Comparison of ENCODE assay signal across 21 mouse cellular contexts in the genomic region with DNA sequence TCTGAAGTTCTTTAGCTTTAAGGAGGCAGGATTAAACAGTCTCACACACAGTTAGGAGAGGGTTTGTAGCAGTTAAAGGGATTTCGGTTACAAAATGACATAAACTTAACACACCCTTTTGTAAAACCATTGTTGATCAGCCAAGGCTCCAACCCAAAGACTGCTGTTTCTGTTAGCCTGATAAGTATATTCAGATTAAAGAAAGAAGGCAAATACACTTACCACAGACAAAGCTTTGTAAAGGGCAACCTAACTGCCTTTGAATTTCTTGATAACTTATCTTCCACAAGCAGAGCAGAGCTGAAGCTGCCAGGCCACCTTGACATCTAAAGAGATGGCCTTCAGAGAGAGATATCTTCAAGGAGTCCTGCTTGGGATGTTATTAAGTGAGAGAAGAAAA.
DNase-seq lines count a peak whose midpoint lies in the region; ATAC-seq and TF ChIP-seq lines count a peak whose summit lies in the region.
"Had no signal": no experiment of that assay in that cellular context is flagged by ENCODE, and none has a peak within 500 bp of the region (broad histone marks: within the 10 kb centered on the region; RNA-seq: fewer than 3 reads in every experiment).

No protein-coding gene starts in this region.

- H3K4me3 ChIP-seq in intestine, embryonic 16.5 days (ENCODE audit: low read length): no peak overlapping the region
- H3K4me3 ChIP-seq in intestine, embryonic 15.5 days (replicated peaks): no peak overlapping the region
- H3K4me3 ChIP-seq in liver, embryonic 14.5 days (ENCODE audit: insufficient read depth in 1 of 2, low read depth in 2 of 2, low read length in 2 of 2): no peak overlapping the region
- H3K4me3 ChIP-seq in stomach, embryonic 15.5 days (replicated peaks): no peak overlapping the region
- H3K4me3 ChIP-seq: heart, embryonic 13.5 days; limb, embryonic 15.5 days; midbrain, embryonic 10.5 days; neural tube, embryonic 12.5 days had no signal

- no peak for TF ChIP-seq CTCF in liver, embryonic 14.5 days (IDR thresholded peaks at IDR 0.05; ENCODE audit: low read depth)

- peak; percentile 88 for TF ChIP-seq EP300 in liver, embryonic 14.5 days (IDR thresholded peaks at IDR 0.05; ENCODE audit: low read depth)

- no peaks in the 10 kb centered on the region for H3K27me3 ChIP-seq in intestine, embryonic 16.5 days (replicated peaks; ENCODE audit: control insufficient read depth, insufficient read depth, low read length)
- H3K27me3 ChIP-seq in intestine, embryonic 15.5 days (replicated peaks): no peaks in the 10 kb centered on the region
- no peaks in the 10 kb centered on the region for H3K27me3 ChIP-seq in liver, embryonic 14.5 days (ENCODE audit: control insufficient read depth, insufficient read depth, low read length)
- no peaks in the 10 kb centered on the region for H3K27me3 ChIP-seq in stomach, embryonic 15.5 days (replicated peaks)
- H3K27me3 ChIP-seq: heart, embryonic 13.5 days; limb, embryonic 15.5 days; neural tube, embryonic 12.5 days; Patski had no signal

- no peak overlapping the region for H3K9ac ChIP-seq in intestine, embryonic 16.5 days (ENCODE audit: low read depth, low read length)
- no peak overlapping the region for H3K9ac ChIP-seq in intestine, embryonic 15.5 days
- no peak overlapping the region for H3K9ac ChIP-seq in liver, embryonic 14.5 days (replicated peaks)
- H3K9ac ChIP-seq in stomach, embryonic 15.5 days: no peak overlapping the region
- H3K9ac ChIP-seq: heart, embryonic 13.5 days; limb, embryonic 15.5 days; neural tube, embryonic 12.5 days had no signal

- peak; percentile 31 to 46 (median 42) for DNase-seq in liver, embryonic 14.5 days (ENCODE audit: low read depth in 3 of 3, low spot score in 3 of 3)
- DNase-seq in thymus, postnatal 36 days: no peak
- DNase-seq in lung, postnatal 36 days: no peak
- no peak for DNase-seq in embryo, embryonic 11 days
- DNase-seq: adrenal gland, postnatal 36 days; B cell, adult 2 months; cerebellum, adult 9-11 months; gastrocnemius, postnatal 36 days; heart, postnatal 36 days; kidney, adult 8-10 months; lung, postnatal 14 days had no signal

- H3K36me3 ChIP-seq in intestine, embryonic 16.5 days (ENCODE audit: control insufficient read depth, insufficient read depth, low read length): no peaks in the 10 kb centered on the region
- H3K36me3 ChIP-seq in intestine, embryonic 15.5 days: no peaks in the 10 kb centered on the region
- H3K36me3 ChIP-seq in liver, embryonic 14.5 days (replicated peaks; ENCODE audit: control insufficient read depth, insufficient read depth, low read depth): no peaks in the 10 kb centered on the region
- H3K36me3 ChIP-seq in stomach, embryonic 15.5 days: no peaks in the 10 kb centered on the region
- H3K36me3 ChIP-seq: heart, embryonic 13.5 days; limb, embryonic 15.5 days; midbrain, embryonic 10.5 days; neural tube, embryonic 12.5 days had no signal

- WGBS in intestine, embryonic 16.5 days: 47% methylated on average over 1 of the region's 1 CpGs
- 47% methylated on average over 1 of the region's 1 CpGs for WGBS in intestine, embryonic 15.5 days
- 14% methylated on average over 1 of the region's 1 CpGs for WGBS in liver, embryonic 14.5 days (ENCODE audit: insufficient replicate concordance)
- WGBS in stomach, embryonic 15.5 days: 40% methylated on average over 1 of the region's 1 CpGs

- 0 out of 2 replicates have a peak, but pooled peaks cover 4% of the 10 kb centered on the region for H3K4me1 ChIP-seq in intestine, embryonic 16.5 days (ENCODE audit: control insufficient read depth, insufficient read depth, low read length)
- no peaks in the 10 kb centered on the region for H3K4me1 ChIP-seq in intestine, embryonic 15.5 days (replicated peaks)
- H3K4me1 ChIP-seq in liver, embryonic 14.5 days (replicated peaks; ENCODE audit: control insufficient read depth in 2 of 2, insufficient read depth in 2 of 2, low read length in 1 of 2): peaks cover 15 to 33% of the 10 kb centered on the region in 2 experiments
- no peaks in the 10 kb centered on the region for H3K4me1 ChIP-seq in stomach, embryonic 15.5 days
- H3K4me1 ChIP-seq: neural tube, embryonic 12.5 days had no signal

- H3K9me3 ChIP-seq in intestine, embryonic 16.5 days (ENCODE audit: control insufficient read depth, low read length): no peaks in the 10 kb centered on the region
- H3K9me3 ChIP-seq in intestine, embryonic 15.5 days: no peaks in the 10 kb centered on the region
- no peaks in the 10 kb centered on the region for H3K9me3 ChIP-seq in liver, embryonic 14.5 days (ENCODE audit: control insufficient read depth, low read length)
- no peaks in the 10 kb centered on the region for H3K9me3 ChIP-seq in stomach, embryonic 15.5 days
- H3K9me3 ChIP-seq: heart, embryonic 13.5 days; limb, embryonic 15.5 days; midbrain, embryonic 10.5 days; neural tube, embryonic 12.5 days had no signal

- H3K27ac ChIP-seq in intestine, embryonic 16.5 days (ENCODE audit: low read length): peak overlapping the region; percentile 19; the same call in 1 of the 2 replicates
- H3K27ac ChIP-seq in intestine, embryonic 15.5 days: no peak overlapping the region
- H3K27ac ChIP-seq in liver, embryonic 14.5 days: peak overlapping the region; percentile 38
- H3K27ac ChIP-seq in stomach, embryonic 15.5 days: no peak overlapping the region
- H3K27ac ChIP-seq: heart, embryonic 13.5 days; limb, embryonic 15.5 days; midbrain, embryonic 10.5 days; neural tube, embryonic 12.5 days had no signal

- no peak overlapping the region for H3K4me2 ChIP-seq in intestine, embryonic 16.5 days (ENCODE audit: low read depth, low read length)
- H3K4me2 ChIP-seq in intestine, embryonic 15.5 days (replicated peaks): no peak overlapping the region
- H3K4me2 ChIP-seq in liver, embryonic 14.5 days (ENCODE audit: low read depth): peak overlapping the region; percentile 31
- no peak overlapping the region for H3K4me2 ChIP-seq in stomach, embryonic 15.5 days
- H3K4me2 ChIP-seq: heart, embryonic 13.5 days; limb, embryonic 15.5 days; neural tube, embryonic 12.5 days had no signal

- ATAC-seq in intestine, embryonic 16.5 days: no peak
- ATAC-seq in intestine, embryonic 15.5 days: no peak
- ATAC-seq in common myeloid progenitor, adult 5-6 weeks (replicated peaks; ENCODE audit: low read depth, poor library complexity, severe bottlenecking): peak; percentile 62
- ATAC-seq in liver, embryonic 14.5 days (ENCODE audit: insufficient read depth): peak; percentile 91
- peak; percentile 66 for ATAC-seq in stomach, embryonic 15.5 days (ENCODE audit: insufficient read depth, low FRiP score, low read depth)
- ATAC-seq: activated CD4-positive, CD25-positive, alpha-beta regulatory T cell, adult 4 months; Patski had no signal

Comparison
In these comparisons a context has a peak if more than half of its experiments do, and no peak if none do; other contexts are left out.
1. H3K27ac ChIP-seq: peak in intestine, embryonic 16.5 days (single experiment) and liver, embryonic 14.5 days (single experiment); none in intestine, embryonic 15.5 days (single experiment) and stomach, embryonic 15.5 days (single experiment).
2. ATAC-seq: peak in common myeloid progenitor, adult 5-6 weeks (single experiment), liver, embryonic 14.5 days (single experiment) and stomach, embryonic 15.5 days (single experiment); none in intestine, embryonic 16.5 days (single experiment) and intestine, embryonic 15.5 days (single experiment).
3. DNase-seq: peak in liver, embryonic 14.5 days (3 of 3); none in thymus, postnatal 36 days (0 of 2), lung, postnatal 36 days (single experiment) and embryo, embryonic 11 days (single experiment).